Mouse (Mus musculus) testis, adult 2 months (tissue): ENCODE measurements around the gene Pecr.

Experiments used
- CTCF ChIP-seq: fragments of 200-500 bp; IDR thresholded peaks from 2 replicates; pipeline ENCODE4 v1.5.1; 2012; ENCODE audit warnings: low read depth, mild to moderate bottlenecking, inconsistent platforms, low read length, moderate library complexity; ENCODE audit not compliant: control insufficient read depth, insufficient read depth, insufficient replicate concordance
- POLR2A ChIP-seq: fragments of 200-500 bp; IDR thresholded peaks from 2 replicates; pipeline ENCODE4 v1.6.1; 2012; ENCODE audit warnings: low read depth, mild to moderate bottlenecking, inconsistent platforms, low read length, moderate library complexity; ENCODE audit not compliant: control insufficient read depth

GRCm38 (mm10) chr1:72263099-72263498, 21.0 kb downstream of the Pecr start:
- no peak for TF ChIP-seq POLR2A
- no peak for TF ChIP-seq CTCF
